Mouse (Mus musculus) liver, embryonic 14.5 days (tissue): ENCODE measurements at regions not wholly inside any gene's neighbourhood (a gene's known extent, or its start where the extent isn't known, plus 50 kb on each side); places are given as distances from the start of the nearest gene placed in this dataset.

ENCODE experiments used
- ATAC-seq: fragments of 200-750 bp; cut with Nextera tagmentation; 2 replicates; pipeline ENCODE4 v1.8.0; 2017; ENCODE audit warnings: moderate number of reproducible peaks, mild to moderate bottlenecking, moderate library complexity; ENCODE audit not compliant: insufficient read depth
- DNase-seq, 3 experiments: peaks; one replicate each; pipeline ENCODE4 v3.0.0-alpha.2; 2012 to 2013; ENCODE audit warnings: low read depth in 3 of 3, low spot score in 3 of 3
- H3K27ac ChIP-seq: fragments of 300-500 bp; sonication (generic); 2 replicates; pipeline ENCODE4 v1.5.1; 2014; ENCODE audit warnings: moderate library complexity, mild to moderate bottlenecking, control low read depth, inconsistent platforms
- H3K27me3 ChIP-seq: fragments of 300-500 bp; sonication (generic); 2 replicates; pipeline ENCODE4 v1.6.1; 2014; ENCODE audit warnings: mild to moderate bottlenecking, low read length, moderate library complexity; ENCODE audit not compliant: control insufficient read depth, insufficient read depth
- H3K36me3 ChIP-seq: fragments of 300-500 bp; sonication (generic); replicated peaks from 2 replicates; pipeline ENCODE4 v1.6.1; 2014; ENCODE audit warnings: low read depth; ENCODE audit not compliant: control insufficient read depth, insufficient read depth
- H3K4me1 ChIP-seq, 2 experiments: fragments of 200-500 bp in 1 of 2; fragments of 300-500 bp in 1 of 2; sonication (generic) in 1 of 2; replicated peaks; 2 replicates each; pipeline ENCODE4 v1.6.1; 2012 to 2014; ENCODE audit warnings: antibody characterized with exemption in 1 of 2, inconsistent platforms in 1 of 2, low read length in 1 of 2; ENCODE audit not compliant: control insufficient read depth in 2 of 2, insufficient read depth in 2 of 2
- H3K4me2 ChIP-seq: fragments of 300-500 bp; sonication (generic); 2 replicates; pipeline ENCODE4 v1.6.1; 2014; ENCODE audit warnings: low read depth, mild to moderate bottlenecking, control low read depth, moderate library complexity
- H3K4me3 ChIP-seq, 2 experiments: fragments of 200-500 bp in 1 of 2; fragments of 300-500 bp in 1 of 2; sonication (generic) in 1 of 2; 2 replicates each; pipeline ENCODE4 v1.5.1; 2012 to 2014; ENCODE audit warnings: low read depth in 2 of 2, low read length in 2 of 2, mild to moderate bottlenecking in 2 of 2, control low read depth in 1 of 2, inconsistent platforms in 1 of 2, moderate library complexity in 1 of 2; ENCODE audit not compliant: insufficient read depth in 1 of 2
- H3K9ac ChIP-seq: fragments of 300-500 bp; sonication (generic); replicated peaks from 2 replicates; pipeline ENCODE4 v1.6.1; 2014; ENCODE audit warnings: mild to moderate bottlenecking, control low read depth, moderate library complexity
- H3K9me3 ChIP-seq: fragments of 300-500 bp; sonication (generic); 2 replicates; pipeline ENCODE4 v1.6.1; 2016; ENCODE audit warnings: low read length, mixed read lengths; ENCODE audit not compliant: control insufficient read depth
- CTCF ChIP-seq: IDR thresholded peaks from 2 replicates; pipeline ENCODE4 v1.5.1; 2016; ENCODE audit warnings: antibody characterized with exemption, low read depth, control low read depth
- EP300 ChIP-seq: IDR thresholded peaks from 2 replicates; pipeline ENCODE4 v1.6.1; 2016; ENCODE audit warnings: antibody characterized with exemption, low read depth
- WGBS: fragments of 180-500 bp; shearing (Covaris S2); extraction: QIAGEN DNeasy Blood & Tissue Kit; methylation state at CpG from one replicate; pipeline ENCODE4 v1.1.7; 2014; ENCODE audit not compliant: insufficient replicate concordance; 5-methylcytosine and 5-hydroxymethylcytosine counted together

DNA sequence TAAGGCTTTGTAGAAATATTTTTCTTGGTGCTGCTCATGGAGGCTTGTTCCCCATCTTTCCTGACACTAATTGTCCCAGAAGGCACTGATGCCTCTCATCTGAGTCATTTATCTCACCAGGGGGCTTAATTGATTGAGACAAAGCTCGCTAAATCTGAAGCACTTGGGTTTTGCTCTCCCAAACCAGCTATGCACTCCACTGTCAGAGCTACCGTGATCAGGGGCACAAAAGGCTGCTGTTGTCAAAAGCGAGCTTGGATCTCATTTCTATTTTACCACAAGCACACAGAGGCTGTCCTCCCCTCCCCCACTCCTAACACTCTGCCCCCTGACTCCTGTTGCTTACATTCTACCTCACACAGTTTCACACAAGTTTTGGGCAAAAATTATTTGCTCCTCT lies 443.5 kb upstream of the Nr2f1 start:
- no peaks in the 10 kb centered on the region for H3K36me3 ChIP-seq
- no peak overlapping the region for H3K4me3 ChIP-seq
- no peak overlapping the region for H3K4me2 ChIP-seq
- no peaks in the 10 kb centered on the region for H3K4me1 ChIP-seq
- 6% methylated on average over 3 of the region's 3 CpGs for WGBS
- TF ChIP-seq CTCF: no peak
- TF ChIP-seq EP300: no peak
- H3K27ac ChIP-seq: no peak overlapping the region
- no peaks in the 10 kb centered on the region for H3K27me3 ChIP-seq
- H3K9ac ChIP-seq: no peak overlapping the region
- no peak for ATAC-seq
- no peak for DNase-seq
- H3K9me3 ChIP-seq: no peaks in the 10 kb centered on the region

DNA sequence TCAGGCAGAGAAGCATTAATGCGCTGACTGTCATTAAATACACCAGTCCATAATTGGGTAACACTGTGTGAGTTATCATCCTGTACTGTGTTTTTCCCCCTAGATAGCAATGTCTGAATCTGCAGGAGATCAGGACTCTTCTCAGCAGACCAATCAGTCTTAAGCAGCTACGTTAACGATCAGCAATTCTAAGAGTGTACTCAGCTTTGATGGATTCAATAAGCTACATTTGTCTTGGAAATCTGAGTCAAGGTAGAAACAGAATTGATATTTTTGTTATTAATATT lies 442.8 kb upstream of the Nr2f1 start:
- H3K36me3 ChIP-seq: no peaks in the 10 kb centered on the region
- no peak overlapping the region for H3K9ac ChIP-seq
- H3K4me2 ChIP-seq: no peak overlapping the region
- no peaks in the 10 kb centered on the region for H3K9me3 ChIP-seq
- ATAC-seq: no peak
- 71% methylated on average over 3 of the region's 3 CpGs for WGBS
- H3K27ac ChIP-seq: no peak overlapping the region
- TF ChIP-seq CTCF (no peak), EP300 (no peak)
- H3K4me3 ChIP-seq: no peak overlapping the region
- no peaks in the 10 kb centered on the region for H3K4me1 ChIP-seq
- H3K27me3 ChIP-seq: no peaks in the 10 kb centered on the region
- DNase-seq: no peak

DNA sequence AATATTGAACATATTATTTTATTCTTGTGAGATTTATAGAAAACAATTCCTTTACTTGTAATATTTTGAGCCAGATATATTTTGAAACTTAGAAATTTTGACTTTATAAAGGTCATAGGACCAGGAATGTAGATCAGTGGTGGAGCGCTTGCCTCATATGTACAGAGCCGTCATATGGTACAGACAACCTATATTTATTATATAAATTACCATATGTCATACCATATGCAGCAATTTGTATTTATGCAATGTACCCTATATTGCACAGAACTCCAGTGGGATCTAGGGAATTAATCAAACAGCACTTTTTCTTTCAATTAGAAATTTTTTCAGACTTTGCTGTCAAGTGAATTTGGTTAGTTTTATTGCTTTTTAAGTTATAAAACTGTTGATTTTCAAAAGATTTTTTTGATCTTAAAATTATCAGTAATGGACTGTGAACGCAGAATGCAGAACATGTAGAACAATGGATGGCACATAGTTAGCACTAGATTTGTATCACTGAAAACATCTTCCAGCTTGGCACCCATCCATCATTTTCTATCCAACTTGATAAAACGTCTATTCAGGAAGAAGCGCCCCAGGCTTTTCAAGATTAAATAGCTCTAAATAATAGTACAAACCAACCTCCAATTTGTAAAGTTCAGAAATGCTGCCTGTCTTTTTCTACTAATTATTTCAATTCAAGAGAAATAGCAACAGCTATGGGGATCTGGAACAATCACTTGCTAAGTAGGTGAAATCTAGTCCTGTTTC lies 442.3 kb upstream of the Nr2f1 start:
- Histone ChIP-seq H3K4me3 (no peak overlapping the region), H3K27ac (no peak overlapping the region), H3K9me3 (no peaks in the 10 kb centered on the region), H3K9ac (no peak overlapping the region), H3K27me3 (no peaks in the 10 kb centered on the region), H3K4me1 (no peaks in the 10 kb centered on the region), H3K4me2 (no peak overlapping the region), H3K36me3 (no peaks in the 10 kb centered on the region)
- no peak for ATAC-seq
- TF ChIP-seq CTCF (no peak), EP300 (no peak)
- 64% methylated on average over 5 of the region's 5 CpGs for WGBS
- DNase-seq: no peak

DNA sequence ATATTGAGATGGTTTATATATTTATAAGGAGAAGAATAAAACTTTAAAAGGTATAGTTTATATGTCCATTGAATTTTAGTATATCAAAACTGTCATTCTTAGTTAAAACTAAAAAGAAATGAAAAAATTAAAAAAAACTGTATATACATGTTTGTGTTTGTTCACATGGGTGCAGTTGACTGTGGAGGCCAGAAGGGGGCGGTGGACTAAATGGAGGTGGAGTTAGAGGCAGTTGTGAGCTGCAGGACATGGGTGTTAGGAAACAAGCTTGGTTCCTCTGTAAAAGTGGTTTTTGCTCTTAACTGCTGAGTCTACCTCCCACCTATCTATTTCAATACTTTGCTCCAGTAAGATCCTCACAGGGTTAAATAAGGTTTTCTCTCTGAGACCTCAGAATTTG lies 440.8 kb upstream of the Nr2f1 start:
- ATAC-seq: no peak
- H3K36me3 ChIP-seq: no peaks in the 10 kb centered on the region
- 48% methylated on average over 1 of the region's 1 CpGs for WGBS
- no peak overlapping the region for H3K27ac ChIP-seq
- no peaks in the 10 kb centered on the region for H3K9me3 ChIP-seq
- DNase-seq: no peak
- no peak overlapping the region for H3K9ac ChIP-seq
- no peak overlapping the region for H3K4me3 ChIP-seq
- TF ChIP-seq EP300: no peak
- TF ChIP-seq CTCF: peak; percentile 39
- no peaks in the 10 kb centered on the region for H3K27me3 ChIP-seq
- H3K4me2 ChIP-seq: no peak overlapping the region
- H3K4me1 ChIP-seq: no peaks in the 10 kb centered on the region

DNA sequence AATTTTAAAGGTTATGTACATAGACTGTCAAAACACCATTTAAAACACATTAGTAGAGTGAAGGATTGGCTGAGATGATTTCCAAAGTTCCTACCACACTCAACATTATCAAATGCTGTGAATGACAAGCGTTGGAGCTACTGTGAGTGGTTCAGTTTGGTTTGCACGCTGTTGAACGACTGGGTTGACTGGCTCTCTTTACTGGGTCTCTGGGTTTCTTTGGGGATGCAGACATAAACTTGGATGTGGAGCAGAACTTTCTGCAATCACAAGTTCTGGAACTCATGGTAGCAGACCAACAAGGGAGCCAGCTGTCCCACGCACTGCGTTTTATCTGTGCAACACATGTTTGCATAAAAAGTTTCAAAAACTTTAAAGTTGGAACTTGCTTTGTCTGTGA lies 438.9 kb upstream of the Nr2f1 start:
- TF ChIP-seq CTCF: no peak
- no peak for TF ChIP-seq EP300
- Histone ChIP-seq H3K4me1 (no peaks in the 10 kb centered on the region), H3K27me3 (no peaks in the 10 kb centered on the region), H3K4me2 (no peak overlapping the region), H3K9ac (no peak overlapping the region), H3K9me3 (no peaks in the 10 kb centered on the region), H3K4me3 (no peak overlapping the region), H3K27ac (no peak overlapping the region), H3K36me3 (no peaks in the 10 kb centered on the region)
- ATAC-seq (no peak), DNase-seq (no peak)
- 64% methylated on average over 5 of the region's 5 CpGs for WGBS
